Mouse (Mus musculus): ENCODE measurements at regions not wholly inside any gene's neighbourhood (a gene's known extent, or its start where the extent isn't known, plus 50 kb on each side); places are given as distances from the start of the nearest gene placed in this dataset.
"Not testable (repeated sequence)": the region's sequence is repeated elsewhere in the genome, so short reads cannot be mapped to it uniquely, and the experiment has no call there.

DNA sequence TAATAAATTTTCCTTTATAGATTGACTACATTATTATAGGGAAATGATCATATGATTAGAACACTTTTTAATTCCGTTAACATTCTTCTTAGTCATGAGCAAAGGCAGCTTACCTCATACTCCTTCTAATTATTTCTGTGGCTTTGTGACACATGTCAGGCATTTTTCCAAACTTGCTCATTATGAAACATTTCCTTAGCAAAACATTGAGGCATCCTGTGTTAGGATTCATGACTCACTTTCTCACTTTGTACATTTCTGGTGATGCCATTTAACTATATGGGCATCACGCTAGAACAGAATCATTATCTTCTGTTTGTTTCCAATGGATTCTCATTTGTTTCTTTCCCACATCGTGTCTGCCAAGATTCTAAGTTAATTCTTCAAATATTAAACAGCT is 621.3 kb downstream of the Tecrl start:
- DNase-seq, result no peak

GRCm38 (mm10) chr5:82728240-82728639 is 626.8 kb downstream of the Tecrl start:
- DNase-seq, result no peak

DNA sequence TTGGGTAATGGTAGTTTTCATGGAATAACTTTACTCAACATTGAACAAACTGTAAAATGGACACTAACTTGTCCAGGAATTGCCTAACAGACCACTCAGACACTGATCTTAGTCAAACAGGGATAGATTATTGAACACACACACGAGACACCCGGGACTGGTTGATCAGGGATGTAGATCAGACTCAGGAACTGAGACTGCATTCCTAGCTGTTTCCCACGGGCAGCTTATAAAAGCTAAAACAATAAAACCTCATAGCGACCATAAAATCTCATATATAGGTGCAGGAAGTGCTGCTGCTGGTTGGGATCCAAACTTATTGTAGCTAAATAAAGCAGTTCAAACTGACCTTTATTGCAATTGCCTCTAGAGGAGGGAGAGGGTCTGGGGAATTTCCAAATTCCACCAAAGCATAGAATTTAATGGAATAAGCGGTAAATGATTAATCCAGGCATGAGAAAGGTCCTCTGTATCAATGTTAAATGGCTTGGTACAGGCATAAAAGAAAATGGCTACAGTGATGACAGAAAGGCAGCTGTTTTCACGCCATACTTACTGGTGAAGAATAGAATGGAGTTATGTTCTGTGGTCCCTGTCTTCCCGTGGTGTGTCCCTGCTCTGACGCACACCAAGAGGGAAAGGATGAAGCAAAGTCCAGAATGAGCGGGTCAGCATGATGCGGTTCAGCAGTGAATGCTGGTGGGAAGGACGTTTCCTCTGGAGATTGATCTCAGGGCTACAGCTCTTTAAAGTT is 627.6 kb downstream of the Tecrl start:
- DNase-seq, result no peak

GRCm38 (mm10) chr5:82715705-82716104 is 639.3 kb downstream of the Tecrl start:
- no peak for DNase-seq

DNA sequence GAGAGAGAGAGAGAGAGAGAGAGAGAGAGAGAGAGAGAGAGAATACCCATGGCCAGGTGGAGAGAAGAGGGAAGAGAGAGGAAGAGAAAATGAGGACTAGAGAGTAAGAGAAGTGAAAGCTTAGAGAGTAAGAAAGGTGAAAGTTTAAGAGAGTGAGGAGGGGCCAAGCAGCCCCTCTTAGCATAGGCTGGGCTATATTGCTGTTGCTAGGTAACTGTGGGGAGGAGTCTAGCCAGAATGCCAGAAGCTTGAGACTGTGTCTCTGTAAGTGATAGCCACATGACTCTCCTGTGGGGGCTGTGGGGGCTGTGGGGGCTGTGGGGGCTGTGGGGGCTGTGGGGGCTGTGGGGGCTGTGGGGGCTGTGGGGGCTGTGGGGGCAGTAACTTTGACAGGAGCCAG is 655.3 kb downstream of the Tecrl start:
- not testable (repeated sequence) for DNase-seq

DNA sequence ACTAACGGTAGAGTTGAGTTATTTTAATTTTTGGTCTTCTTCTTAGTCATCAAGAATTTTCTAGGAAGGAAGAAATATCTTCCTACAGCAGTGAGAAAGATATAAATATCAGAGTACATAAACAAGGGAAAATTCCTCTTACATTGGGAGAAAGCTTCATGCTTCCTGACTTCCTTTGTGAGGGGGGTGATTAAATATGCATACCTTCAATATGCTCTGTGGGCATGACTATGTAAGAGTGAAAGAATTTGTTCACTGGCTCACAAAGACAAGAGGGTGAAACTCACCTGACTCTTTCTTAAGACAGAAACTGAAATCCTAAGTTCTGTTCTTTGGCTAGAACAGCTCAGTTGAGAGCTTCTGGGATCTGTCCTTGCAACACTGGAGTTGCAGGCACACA is 656.1 kb downstream of the Tecrl start:
- DNase-seq, result no peak

DNA sequence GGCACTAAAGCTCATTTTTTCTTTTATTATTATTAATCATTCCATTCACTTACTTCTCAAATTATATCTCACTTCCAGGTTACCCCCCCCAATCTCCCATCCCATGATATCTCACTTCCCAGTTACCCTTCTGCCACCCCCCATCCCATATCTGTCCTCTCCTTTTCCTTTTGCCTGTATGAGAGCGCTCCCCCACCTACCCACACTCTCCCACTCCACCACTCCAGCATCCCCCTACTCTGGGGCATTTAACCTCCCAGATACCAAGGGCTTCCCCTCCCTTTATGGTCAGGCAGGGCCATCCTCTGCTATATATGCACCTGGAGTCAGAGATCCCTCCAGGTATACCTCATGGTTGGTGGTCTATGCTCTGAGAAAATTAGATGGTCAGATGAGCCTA is 671.6 kb downstream of the Tecrl start:
- no peak for DNase-seq

- DNase-seq, result no peak
Measured at GRCm38 (mm10) chr5:82664121-82664520, 690.9 kb downstream of the Tecrl start.

DNA sequence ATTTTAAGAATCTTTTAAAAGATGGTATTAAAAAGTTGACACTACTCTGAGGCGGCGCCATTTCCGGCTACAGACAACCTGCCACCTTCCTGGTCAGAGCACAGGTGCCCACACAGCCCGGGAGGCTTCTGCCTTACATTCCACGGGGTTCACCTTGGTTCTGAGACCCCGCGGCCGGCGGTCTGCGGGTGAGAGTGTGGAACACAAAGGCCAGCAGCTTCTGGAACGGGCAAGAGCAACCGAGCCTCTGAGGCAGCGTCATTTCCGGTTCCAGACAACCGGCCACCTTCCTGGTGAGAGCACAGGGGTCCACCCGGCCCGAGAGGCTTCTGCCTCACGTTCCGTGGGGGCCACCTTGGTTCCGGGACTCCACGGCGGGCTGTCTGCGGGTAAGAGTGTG is 701.4 kb downstream of the Tecrl start:
- DNase-seq, result peak; percentile 73

DNA sequence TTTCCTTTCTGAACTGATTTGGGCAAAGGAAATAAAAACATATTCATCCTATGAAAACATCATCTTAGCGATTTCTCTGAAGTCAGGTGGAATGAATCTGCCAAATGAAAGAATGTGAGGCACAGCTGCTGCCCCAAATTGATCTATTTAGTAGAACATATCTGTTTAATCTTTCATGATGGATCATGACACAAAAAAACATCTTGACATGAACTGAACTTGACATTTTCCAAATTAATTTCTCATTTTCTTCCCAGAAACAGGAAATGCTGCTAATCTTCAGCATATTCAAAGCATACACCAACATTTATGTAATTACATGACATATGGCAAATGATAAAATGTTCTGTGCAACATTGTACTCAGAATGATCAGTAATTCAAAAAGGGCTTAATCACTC is 734.9 kb downstream of the Tecrl start:
- DNase-seq, result no peak

Measured in heart, adult 11 months (tissue).